Mouse (Mus musculus) gastrocnemius, postnatal 10 days (tissue): ENCODE measurements around the gene Olfr1079. TPM values are rescaled to one million over a fixed set of nuclear protein-coding genes. Genes with fewer than 3 reads are reported as not detected.
"Not testable (repeated sequence)": the region's sequence is repeated elsewhere in the genome, so short reads cannot be mapped to it uniquely, and the experiment has no call there.

ENCODE experiments used
- DNase-seq: peaks from one replicate; pipeline ENCODE4 v3.0.0; 2021; ENCODE audit warnings: mixed read lengths
- long read RNA-seq, 2 experiments: library from polyadenylated mRNA; stranded (forward); transcript quantifications; one replicate each; pipeline ENCODE4 v2.0.0; 2021
- total RNA-seq, 2 experiments: library from RNA; stranded (reverse); gene quantifications; 2 replicates each; pipeline ENCODE4 v1.2.3; 2021

Gene Olfr1079
- not detected for total RNA-seq
- long read RNA-seq, experiment 1 = 0 reads
- long read RNA-seq, experiment 2 = 0 reads

- DNase-seq = no peak
Observed at GRCm38 (mm10) chr2:86542380-86542779, at the start of gene Olfr1079. Gene Olfr1079 (minus strand): TSS chr2:86542480.

GRCm38 (mm10) chr2:86558135-86558534 lies 15.9 kb upstream of the Olfr1079 start, which contains the start of gene Olfr1080:
Gene Olfr1080 (minus strand): TSS chr2:86558235.
- DNase-seq = not testable (repeated sequence)

- DNase-seq = no peak
Observed at GRCm38 (mm10) chr2:86530991-86531390, 11.3 kb downstream of the Olfr1079 start.

GRCm38 (mm10) chr2:86508161-86508560 lies 34.1 kb downstream of the Olfr1079 start, which contains the start of gene Olfr1076:
Gene Olfr1076 (plus strand): TSS chr2:86508461.
- DNase-seq = no peak

GRCm38 (mm10) chr2:86487286-86487685 lies 55.0 kb downstream of the Olfr1079 start, which contains the start of gene Olfr228:
Gene Olfr228 (minus strand): TSS chr2:86487386.
- no peak for DNase-seq

Other genes starting within 250 kb of the Olfr1079 start
- not detected for gene Olfr1053, start 227.2 kb downstream of the Olfr1079 start, total RNA-seq
- gene Olfr1054, start 207.0 kb downstream of the Olfr1079 start, total RNA-seq = not detected
- not detected for gene Olfr1055, start 192.2 kb downstream of the Olfr1079 start, total RNA-seq
- gene Olfr1056, start 180.0 kb downstream of the Olfr1079 start, total RNA-seq = not detected
- gene Olfr1057, start 164.1 kb downstream of the Olfr1079 start, total RNA-seq = not detected
- not detected for gene Olfr1058, start 153.9 kb downstream of the Olfr1079 start, total RNA-seq
- gene Olfr1061, start 128.4 kb downstream of the Olfr1079 start, total RNA-seq = not detected
- not detected for gene Olfr1062, start 115.7 kb downstream of the Olfr1079 start, total RNA-seq
- gene Olfr1065, start 91.9 kb downstream of the Olfr1079 start, total RNA-seq = not detected
- not detected for gene Olfr1066, start 86.2 kb downstream of the Olfr1079 start, total RNA-seq
- not detected for gene Olfr228, start 55.1 kb downstream of the Olfr1079 start, total RNA-seq
- not detected for gene Olfr1076, start 34.0 kb downstream of the Olfr1079 start, total RNA-seq
- not detected for gene Olfr1080, start 15.8 kb upstream of the Olfr1079 start, total RNA-seq
- not detected for gene Olfr1082, start 56.5 kb upstream of the Olfr1079 start, total RNA-seq
- not detected for gene Olfr1084, start 97.2 kb upstream of the Olfr1079 start, total RNA-seq
- gene Olfr1085, start 119.5 kb upstream of the Olfr1079 start, total RNA-seq = not detected
- gene Olfr1086, start 137.6 kb upstream of the Olfr1079 start, total RNA-seq = not detected
- not detected for gene Olfr1087, start 155.9 kb upstream of the Olfr1079 start, total RNA-seq
- gene Olfr1089, start 191.2 kb upstream of the Olfr1079 start, total RNA-seq = not detected
- not detected for gene Olfr1090, start 216.5 kb upstream of the Olfr1079 start, total RNA-seq
- gene Olfr1093, start 240.0 kb upstream of the Olfr1079 start, total RNA-seq = not detected